Mouse (Mus musculus): ENCODE data around the gene Xlr3c. TPM values are rescaled to one million over a fixed set of nuclear protein-coding genes. Genes with fewer than 3 reads are reported as not detected.
A peak's percentile ranks its signal among the peaks of the same experiment; 100 is the strongest.
"Not testable (repeated sequence)": the region's sequence is repeated elsewhere in the genome, so short reads cannot be mapped to it uniquely, and the experiment has no call there.

Xlr3c gene
- 0.32 and 0.96 TPM in 2 replicates for polyA plus RNA-seq (2015; fragmentation: Nextera tagmentation; extraction: Ambion mirVana)

DNA sequence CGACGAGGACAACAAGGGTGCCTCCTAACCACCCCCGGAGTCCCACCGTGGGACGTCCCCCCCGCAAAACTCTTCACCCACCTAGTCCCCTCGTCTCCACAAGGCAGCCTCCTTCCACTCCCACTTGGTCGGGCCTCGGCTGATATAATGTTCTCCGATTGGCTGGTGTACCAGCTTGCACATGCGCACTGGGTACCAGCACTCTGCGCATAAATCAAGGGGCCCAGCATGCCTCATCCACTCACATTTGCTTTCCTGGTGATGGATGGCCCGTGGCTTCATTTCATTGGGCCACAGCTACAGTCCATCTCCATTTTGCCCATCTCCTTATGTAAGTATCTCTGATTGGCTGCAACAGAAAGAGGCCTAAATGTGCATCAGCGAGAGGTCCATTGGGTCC is at the start of gene Xlr3c:
TSS of gene Xlr3c (minus strand) at position 121 of the 400 bp plus-strand sequence.
- not testable (repeated sequence) for H3K4me2 ChIP-seq; H3K9ac ChIP-seq; H3K4me1 ChIP-seq (replicated peaks); H3K36me3 ChIP-seq; H3K27ac ChIP-seq; H3K9me3 ChIP-seq; H3K27me3 ChIP-seq; ATAC-seq (ENCODE audit: low FRiP score); H3K4me3 ChIP-seq
- 89% methylated on average over 14 of the region's 14 CpGs for WGBS

DNA sequence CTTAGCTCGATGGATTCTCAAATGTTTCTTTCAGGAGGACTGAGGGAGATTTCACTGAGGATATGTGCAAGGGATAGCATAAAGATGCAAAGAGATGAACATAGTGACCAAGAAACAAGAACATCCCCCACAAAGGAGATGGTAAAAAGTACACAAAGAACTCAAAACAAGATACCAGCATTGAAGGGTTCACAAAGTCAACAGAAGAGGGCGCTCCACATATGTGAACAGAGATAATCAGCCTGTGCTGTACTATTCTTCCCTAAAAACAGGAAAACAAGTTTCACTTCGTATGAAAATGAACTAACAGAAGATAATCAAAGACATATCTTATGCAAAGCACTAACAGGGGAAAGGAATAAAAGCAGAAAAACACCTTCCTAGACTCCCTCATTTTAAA is 47.3 kb upstream of the Xlr3c start:
- Histone ChIP-seq H3K4me1 (replicated peaks) (no peaks in the 10 kb centered on the region), H3K4me3 (no peak overlapping the region), H3K27ac (no peak overlapping the region), H3K9me3 (no peaks in the 10 kb centered on the region), H3K27me3 (no peaks in the 10 kb centered on the region), H3K36me3 (no peaks in the 10 kb centered on the region), H3K4me2 (no peak overlapping the region), H3K9ac (no peak overlapping the region)
- WGBS = 44% methylated on average over 3 of the region's 3 CpGs
- no peak for ATAC-seq (ENCODE audit: low FRiP score)

DNA sequence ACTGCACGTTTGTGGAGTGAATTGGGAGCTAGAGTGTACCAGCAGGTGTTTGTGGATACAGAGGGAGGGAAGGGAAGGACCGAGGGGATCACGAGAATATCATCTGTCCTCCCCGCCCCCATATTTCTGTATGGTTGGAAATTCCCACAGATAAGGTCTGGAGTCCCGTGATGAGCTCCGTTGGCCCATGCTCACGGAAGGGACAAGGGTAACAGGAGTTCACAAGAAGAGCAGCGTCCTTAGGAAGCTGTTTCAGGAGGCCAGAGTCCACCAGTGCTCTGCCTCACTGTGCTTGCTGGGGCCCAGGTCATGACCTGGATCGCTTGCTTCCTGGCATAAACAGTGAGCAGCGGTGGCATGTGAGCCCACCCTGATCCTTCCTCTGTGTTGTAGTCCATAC is 30.6 kb upstream of the Xlr3c start:
- not testable (repeated sequence) for H3K4me3 ChIP-seq; H3K9me3 ChIP-seq; H3K27ac ChIP-seq; H3K9ac ChIP-seq; H3K27me3 ChIP-seq; ATAC-seq (ENCODE audit: low FRiP score); H3K4me2 ChIP-seq; H3K36me3 ChIP-seq; H3K4me1 ChIP-seq (replicated peaks)
- WGBS = 75% methylated on average over 8 of the region's 10 CpGs

DNA sequence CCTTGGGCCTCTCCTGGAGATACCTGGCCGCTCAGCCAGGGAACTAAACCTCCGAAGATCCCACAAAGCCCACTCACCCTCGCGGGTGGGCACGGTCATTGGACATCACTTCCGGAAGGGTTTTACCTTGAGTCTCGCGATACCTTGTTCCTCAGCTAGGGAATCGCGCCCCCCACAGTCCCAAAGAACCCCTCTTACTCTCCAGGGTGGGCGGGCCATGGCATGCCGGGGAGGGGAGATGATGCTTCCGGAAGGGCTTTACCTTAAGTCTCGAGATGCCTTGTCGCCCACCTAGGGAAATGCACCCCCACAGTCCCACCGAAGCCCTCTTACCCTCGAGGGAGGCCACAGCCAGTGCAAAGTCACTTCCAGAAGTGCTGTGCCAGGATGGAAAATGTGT is 27.7 kb upstream of the Xlr3c start, which contains the start of the genes Xlr5a and Xlr5c:
TSS of gene Xlr5a (minus strand) at position 101 of the 400 bp plus-strand sequence.
TSS of gene Xlr5c (minus strand) at position 101 of the 400 bp plus-strand sequence.
- H3K9ac ChIP-seq; H3K27ac ChIP-seq; H3K4me2 ChIP-seq; H3K27me3 ChIP-seq; H3K9me3 ChIP-seq; H3K4me1 ChIP-seq (replicated peaks); H3K36me3 ChIP-seq; ATAC-seq (ENCODE audit: low FRiP score); H3K4me3 ChIP-seq: not testable (repeated sequence)
- WGBS = 94% methylated on average over 15 of the region's 17 CpGs

DNA sequence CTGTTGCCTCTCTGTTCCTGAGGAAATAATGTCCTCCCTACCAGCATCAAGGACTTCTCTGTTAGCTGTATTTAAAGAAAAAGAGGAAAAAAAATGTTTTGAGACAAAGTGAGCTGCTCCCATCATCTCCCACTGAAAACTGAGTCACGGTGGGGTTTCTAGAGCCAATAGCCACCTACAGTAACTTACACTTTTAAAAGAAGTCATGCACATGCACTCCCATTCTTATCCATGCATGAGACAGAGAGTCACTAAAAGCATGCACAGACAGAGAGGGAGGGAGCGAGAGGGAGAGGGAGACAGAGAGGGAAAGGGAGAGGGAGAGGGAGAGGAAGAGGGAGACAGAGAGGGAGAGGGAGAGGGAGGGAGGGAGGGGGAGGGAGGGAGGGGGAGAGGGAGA is 2.8 kb downstream of the Xlr3c start:
- not testable (repeated sequence) for ATAC-seq (ENCODE audit: low FRiP score); H3K9ac ChIP-seq; H3K9me3 ChIP-seq; H3K36me3 ChIP-seq; H3K27me3 ChIP-seq; H3K27ac ChIP-seq; H3K4me3 ChIP-seq; H3K4me2 ChIP-seq; H3K4me1 ChIP-seq (replicated peaks)
- WGBS = 92% methylated on average over 1 of the region's 2 CpGs

DNA sequence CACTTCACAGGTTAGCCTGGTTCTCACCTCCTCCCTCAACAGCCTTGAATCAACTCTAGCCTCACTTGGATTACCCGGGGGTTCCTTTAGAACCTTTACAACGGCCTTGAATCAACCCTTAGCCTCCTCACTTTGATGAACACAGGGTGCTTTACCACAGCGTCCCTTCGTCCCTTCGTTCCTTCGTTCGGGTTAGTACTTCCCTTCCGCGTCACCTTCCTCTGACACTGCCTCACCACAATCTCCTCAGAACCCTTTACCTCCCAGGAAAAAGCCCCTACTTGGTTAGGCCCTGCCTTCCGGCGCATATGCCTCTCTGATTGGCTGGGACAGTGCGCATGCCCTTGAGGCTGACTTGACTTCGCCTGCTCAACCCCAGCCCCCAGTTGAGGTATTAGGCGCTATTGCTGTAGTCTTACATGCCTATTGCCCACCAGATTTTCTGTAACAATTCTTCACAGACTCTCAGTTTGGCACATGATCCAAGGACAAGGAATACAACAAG is 22.3 kb downstream of the Xlr3c start, which contains the start of gene Xlr4c:
TSS of gene Xlr4c (minus strand) at position 310 of the 505 bp plus-strand sequence.
- WGBS = 90% methylated on average over 14 of the region's 14 CpGs
- not testable (repeated sequence) for H3K9ac ChIP-seq; H3K27me3 ChIP-seq; H3K4me3 ChIP-seq; H3K4me1 ChIP-seq (replicated peaks); H3K27ac ChIP-seq; H3K9me3 ChIP-seq; H3K36me3 ChIP-seq; ATAC-seq (ENCODE audit: low FRiP score); H3K4me2 ChIP-seq

DNA sequence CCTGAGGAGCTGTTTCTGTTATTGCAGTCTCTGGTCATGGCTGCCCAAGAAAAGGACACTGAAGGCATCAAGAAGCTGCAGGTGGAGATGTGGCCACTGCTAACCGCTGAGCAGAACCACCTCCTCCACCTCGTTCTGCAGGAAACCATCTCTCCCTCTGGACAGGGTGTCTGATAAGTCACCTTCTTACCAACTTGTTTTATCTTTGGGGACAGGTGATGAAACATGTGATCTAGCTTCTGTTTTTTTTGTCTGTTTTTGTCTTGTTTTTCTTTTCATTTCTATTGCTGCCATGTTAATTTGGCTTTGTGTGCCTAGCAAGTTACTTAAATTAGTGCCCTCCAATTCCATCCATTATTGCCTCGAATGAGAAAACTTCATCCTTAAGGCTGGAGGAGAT is 35.9 kb downstream of the Xlr3c start:
- no peak for ATAC-seq (ENCODE audit: low FRiP score)

DNA sequence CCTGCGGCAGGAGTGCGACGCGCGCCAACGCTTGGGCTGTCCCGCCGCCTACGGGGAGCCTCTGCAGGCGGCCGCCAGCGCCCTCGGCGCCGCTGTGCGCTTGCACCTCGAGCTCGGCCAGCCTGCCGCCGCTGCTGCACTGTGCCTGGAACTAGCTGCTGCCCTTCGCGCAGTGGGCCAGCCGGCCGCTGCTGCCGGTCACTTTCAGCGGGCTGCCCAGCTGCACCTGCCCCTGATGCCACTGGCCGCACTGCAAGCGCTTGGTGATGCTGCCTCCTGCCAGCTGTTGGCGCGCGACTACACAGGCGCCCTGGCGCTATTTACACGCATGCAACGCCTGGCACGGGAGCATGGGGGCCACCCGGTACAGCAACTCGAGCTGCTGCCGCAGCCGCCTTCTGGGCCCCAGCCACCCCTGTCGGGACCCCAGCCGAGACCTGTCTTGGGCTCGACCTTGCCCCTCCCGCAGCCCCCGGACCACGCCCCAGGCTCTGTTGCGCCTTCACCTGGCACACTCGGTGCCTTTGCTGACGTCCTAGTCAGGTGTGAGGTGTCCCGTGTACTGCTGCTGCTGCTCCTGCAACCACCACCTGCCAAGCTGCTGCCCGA is 36.5 kb downstream of the Xlr3c start:
- peaks cover 10% of the 10 kb centered on the region for H3K4me1 ChIP-seq (replicated peaks)
- 19% methylated on average over 41 of the region's 51 CpGs for WGBS
- peak overlapping the region; percentile 61 for H3K4me3 ChIP-seq
- H3K9me3 ChIP-seq = no peaks in the 10 kb centered on the region
- peak overlapping the region; percentile 64 for H3K4me2 ChIP-seq
- H3K36me3 ChIP-seq = no peaks in the 10 kb centered on the region
- no peaks in the 10 kb centered on the region for H3K27me3 ChIP-seq
- H3K27ac ChIP-seq = peak overlapping the region; percentile 95
- peak overlapping the region; percentile 85 for H3K9ac ChIP-seq
- peak; percentile 67 for ATAC-seq (ENCODE audit: low FRiP score)

More for the DNA sequence above, 35.9 kb downstream of the Xlr3c start:
- Histone ChIP-seq H3K4me3 (peak overlapping the region; percentile 61), H3K9ac (peak overlapping the region; percentile 85), H3K4me2 (peak overlapping the region; percentile 64), H3K36me3 (no peaks in the 10 kb centered on the region), H3K27me3 (no peaks in the 10 kb centered on the region), H3K9me3 (no peaks in the 10 kb centered on the region), H3K4me1 (replicated peaks) (peaks cover 10% of the 10 kb centered on the region), H3K27ac (peak overlapping the region; percentile 95)
- 45% methylated on average over 3 of the region's 3 CpGs for WGBS

DNA sequence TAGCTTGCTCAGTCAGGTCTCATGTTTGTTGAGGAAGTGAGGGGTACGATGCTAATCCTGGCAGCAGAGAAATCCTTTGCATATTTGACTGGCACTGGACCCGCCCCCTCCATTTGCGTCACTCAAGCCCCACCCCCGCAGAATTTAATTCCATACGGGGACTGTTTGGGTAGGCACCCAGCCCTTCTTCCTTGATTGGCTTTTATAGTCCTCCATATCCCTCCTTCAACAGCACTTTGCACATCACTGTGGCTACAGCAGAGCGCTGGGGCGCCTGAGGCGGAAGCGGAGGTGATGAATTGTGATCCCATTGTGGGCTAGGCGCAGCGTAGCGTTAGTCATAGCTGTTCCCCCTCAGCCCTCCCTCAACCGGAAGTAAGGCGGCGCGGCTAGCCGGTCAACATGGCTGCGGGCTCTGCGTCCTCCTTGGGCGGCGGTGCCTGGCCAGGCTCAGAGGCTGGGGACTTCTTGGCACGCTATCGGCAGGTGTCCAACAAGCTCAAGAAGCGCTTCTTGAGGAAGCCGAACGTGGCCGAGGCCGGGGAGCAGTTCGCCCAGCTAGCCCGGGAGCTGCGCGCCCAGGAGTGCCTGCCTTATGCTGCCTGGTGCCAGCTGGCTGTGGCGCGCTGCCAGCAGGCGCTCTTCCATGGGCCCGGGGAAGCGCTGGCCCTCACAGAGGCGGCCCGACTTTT is 37.1 kb downstream of the Xlr3c start, which contains the start of gene F8a:
TSS of gene F8a (plus strand) at position 378 of the 692 bp plus-strand sequence.
- ATAC-seq (ENCODE audit: low FRiP score) = peak; percentile 98
- Histone ChIP-seq H3K9me3 (no peaks in the 10 kb centered on the region), H3K4me2 (peak within 1 kb of the TSS; percentile 64), H3K9ac (peak within 1 kb of the TSS; percentile 85), H3K27ac (peak within 1 kb of the TSS; percentile 95), H3K27me3 (no peaks in the 10 kb centered on the region), H3K36me3 (no peaks in the 10 kb centered on the region), H3K4me1 (replicated peaks) (peaks cover 10% of the 10 kb centered on the region), H3K4me3 (peak within 1 kb of the TSS; percentile 61)
- 22% methylated on average over 33 of the region's 39 CpGs for WGBS

DNA sequence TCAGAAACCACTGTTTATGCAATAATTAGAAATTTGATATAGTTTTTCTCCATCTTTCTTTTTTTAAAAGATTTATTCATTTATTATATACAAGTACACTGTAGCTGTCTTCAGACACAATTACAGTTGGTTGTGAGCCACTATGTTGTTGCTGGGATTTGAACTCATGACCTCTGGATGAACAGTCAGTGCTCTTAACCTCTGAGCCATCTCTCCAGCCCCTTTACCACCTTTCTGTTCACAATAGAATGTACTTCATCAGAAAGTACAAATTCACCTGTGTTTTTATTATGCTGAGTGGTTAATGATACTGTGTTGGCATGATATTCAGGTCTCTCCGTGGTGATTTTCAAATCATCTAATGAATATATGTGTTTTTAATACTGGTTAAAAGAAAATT is 39.8 kb downstream of the Xlr3c start:
- no peak for ATAC-seq (ENCODE audit: low FRiP score)
- Histone ChIP-seq H3K9me3 (no peaks in the 10 kb centered on the region), H3K9ac (no peak overlapping the region), H3K4me1 (replicated peaks) (peaks cover 4% of the 10 kb centered on the region), H3K27ac (no peak overlapping the region), H3K4me2 (no peak overlapping the region), H3K36me3 (no peaks in the 10 kb centered on the region), H3K27me3 (no peaks in the 10 kb centered on the region), H3K4me3 (no peak overlapping the region)
- 59% methylated on average over 1 of the region's 1 CpGs for WGBS

DNA sequence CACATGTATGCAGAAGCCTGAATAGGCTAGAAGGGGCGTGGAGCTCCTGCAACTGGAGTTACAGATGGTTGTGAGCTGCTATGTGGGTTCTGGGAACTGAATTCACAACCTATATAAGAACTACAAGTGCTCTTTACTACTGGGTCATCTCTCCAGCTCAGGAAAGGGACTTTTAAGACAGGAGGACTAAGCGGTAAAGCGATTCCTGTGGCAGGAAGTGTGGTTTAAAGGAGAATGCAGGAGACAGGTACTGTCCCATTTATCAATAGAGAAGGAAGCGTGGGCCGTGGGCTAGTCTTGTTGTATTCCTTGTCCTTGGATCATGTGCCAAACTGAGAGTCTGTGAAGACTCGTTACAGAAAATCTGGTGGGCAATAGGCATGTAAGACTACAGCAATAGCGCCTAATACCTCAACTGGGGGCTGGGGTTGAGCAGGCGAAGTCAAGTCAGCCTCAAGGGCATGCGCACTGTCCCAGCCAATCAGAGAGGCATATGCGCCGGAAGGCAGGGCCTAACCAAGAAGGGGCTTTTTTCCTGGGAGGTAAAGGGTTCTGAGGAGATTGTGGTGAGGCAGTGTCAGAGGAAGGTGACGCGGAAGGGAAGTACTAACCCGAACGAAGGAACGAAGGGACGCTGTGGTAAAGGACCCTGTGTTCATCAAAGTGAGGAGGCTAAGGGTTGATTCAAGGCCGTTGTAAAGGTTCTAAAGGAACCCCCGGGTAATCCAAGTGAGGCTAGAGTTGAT is 51.2 kb downstream of the Xlr3c start, which contains the start of gene Xlr4b:
TSS of gene Xlr4b (plus strand) at position 515 of the 746 bp plus-strand sequence.
- not testable (repeated sequence) for H3K4me1 ChIP-seq (replicated peaks); H3K27me3 ChIP-seq; H3K27ac ChIP-seq; H3K36me3 ChIP-seq; H3K9me3 ChIP-seq; H3K4me3 ChIP-seq; H3K9ac ChIP-seq; H3K4me2 ChIP-seq; ATAC-seq (ENCODE audit: low FRiP score)
- WGBS = 80% methylated on average over 12 of the region's 19 CpGs
